Mouse (Mus musculus) forebrain, embryonic 16.5 days (tissue): ENCODE data around the gene Atg4a-ps. TPM values are rescaled to one million over a fixed set of nuclear protein-coding genes. Genes with fewer than 3 reads are reported as not detected.

Source experiments
- ATAC-seq: fragments of 200-750 bp; cut with Nextera tagmentation; 2 replicates; pipeline ENCODE4 v1.8.0; 2017; ENCODE audit warnings: mild to moderate bottlenecking, moderate library complexity
- H3K27ac ChIP-seq: fragments of 300-500 bp; sonication (generic); 2 replicates; pipeline ENCODE4 v1.5.1; 2014; ENCODE audit warnings: low read length, control low read depth
- H3K27me3 ChIP-seq: fragments of 300-500 bp; sonication (generic); replicated peaks from 2 replicates; pipeline ENCODE4 v1.6.1; 2014; ENCODE audit warnings: low read length; ENCODE audit not compliant: control insufficient read depth, insufficient read depth
- H3K36me3 ChIP-seq: fragments of 300-500 bp; sonication (generic); 2 replicates; pipeline ENCODE4 v1.6.1; 2014; ENCODE audit not compliant: control insufficient read depth, insufficient read depth
- H3K4me1 ChIP-seq: fragments of 300-500 bp; sonication (generic); replicated peaks from 2 replicates; pipeline ENCODE4 v1.6.1; 2014; ENCODE audit warnings: low read length; ENCODE audit not compliant: control insufficient read depth, insufficient read depth
- H3K4me2 ChIP-seq: fragments of 300-500 bp; sonication (generic); 2 replicates; pipeline ENCODE4 v1.6.1; 2014; ENCODE audit warnings: mild to moderate bottlenecking, low read length, control low read depth
- H3K4me3 ChIP-seq: fragments of 300-500 bp; sonication (generic); replicated peaks from 2 replicates; pipeline ENCODE4 v1.5.1; 2014; ENCODE audit warnings: mild to moderate bottlenecking, low read length, control low read depth
- H3K9ac ChIP-seq: fragments of 300-500 bp; sonication (generic); replicated peaks from 2 replicates; pipeline ENCODE4 v1.6.1; 2014; ENCODE audit warnings: low read depth, low read length, control low read depth
- H3K9me3 ChIP-seq: fragments of 300-500 bp; sonication (generic); 2 replicates; pipeline ENCODE4 v1.6.1; 2016; ENCODE audit warnings: low read length; ENCODE audit not compliant: control insufficient read depth
- WGBS: fragments of 180-500 bp; shearing (Covaris S2); extraction: QIAGEN DNeasy Blood & Tissue Kit; methylation state at CpG from one replicate; pipeline ENCODE4 v1.1.7; 2014; 5-methylcytosine and 5-hydroxymethylcytosine counted together
- polyA plus RNA-seq: library from polyadenylated mRNA; unstranded; fragments of >200 nt; fragmentation: Nextera tagmentation; extraction: Ambion mirVana; gene quantifications from 2 replicates; pipeline ENCODE4 v1.2.1, GENCODE M21; 2015

Atg4a-ps gene
- polyA plus RNA-seq, 1 experiment from 2014 or later: 0.16 TPM

DNA sequence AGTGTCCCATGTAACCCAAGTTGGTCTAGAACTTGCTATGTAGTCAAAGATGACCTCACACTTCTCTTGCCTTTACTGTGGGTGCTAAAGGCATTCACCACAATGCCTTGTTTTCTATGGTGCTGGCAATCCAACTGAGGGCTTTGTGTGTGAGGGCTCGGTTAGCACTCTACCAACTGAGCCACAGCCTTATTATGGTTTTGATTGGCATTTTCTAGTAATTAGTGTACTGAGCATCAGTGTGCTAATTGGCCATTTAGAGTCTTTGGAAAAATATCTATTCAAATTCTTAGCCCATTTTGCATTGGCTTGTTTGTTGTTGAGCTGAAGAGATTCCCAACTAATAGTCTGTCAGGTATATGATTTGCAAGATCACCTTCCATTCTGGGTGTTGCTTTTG is 8.2 kb downstream of the Atg4a-ps start:
- H3K9ac ChIP-seq: no peak overlapping the region
- H3K36me3 ChIP-seq: no peaks in the 10 kb centered on the region; the same call in 1 of the 2 replicates
- no peaks in the 10 kb centered on the region for H3K9me3 ChIP-seq
- H3K4me2 ChIP-seq: no peak overlapping the region
- no peaks in the 10 kb centered on the region for H3K4me1 ChIP-seq
- no peak overlapping the region for H3K27ac ChIP-seq
- no peak for ATAC-seq
- no peaks in the 10 kb centered on the region for H3K27me3 ChIP-seq
- H3K4me3 ChIP-seq: no peak overlapping the region
- 15% methylated on average over 1 of the region's 1 CpGs for WGBS

DNA sequence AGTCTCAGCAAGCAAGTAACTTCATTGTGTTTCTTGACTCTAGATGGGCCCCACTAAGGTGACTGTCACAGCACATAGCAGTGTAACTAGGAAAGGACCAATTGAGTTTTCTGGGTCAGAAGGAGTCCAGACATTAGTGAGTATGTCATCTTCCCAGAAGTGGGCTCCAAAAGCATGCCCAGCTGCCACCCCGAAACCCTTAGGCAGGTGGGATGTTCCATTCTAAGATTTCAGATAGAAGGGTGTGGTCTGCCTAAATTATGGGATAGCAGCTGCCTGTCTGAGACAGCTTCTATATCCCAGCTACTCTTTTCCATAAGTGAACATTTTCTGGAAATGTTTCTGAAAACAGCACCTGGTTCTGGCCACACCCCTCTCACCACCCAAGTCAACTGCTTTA is 11.6 kb downstream of the Atg4a-ps start:
- no peak overlapping the region for H3K9ac ChIP-seq
- no peak overlapping the region for H3K4me3 ChIP-seq
- H3K36me3 ChIP-seq: no peaks in the 10 kb centered on the region; the same call in 1 of the 2 replicates
- H3K9me3 ChIP-seq: no peaks in the 10 kb centered on the region
- H3K27ac ChIP-seq: no peak overlapping the region
- 85% methylated on average over 1 of the region's 1 CpGs for WGBS
- ATAC-seq: no peak
- no peaks in the 10 kb centered on the region for H3K27me3 ChIP-seq
- H3K4me2 ChIP-seq: no peak overlapping the region
- H3K4me1 ChIP-seq: no peaks in the 10 kb centered on the region

DNA sequence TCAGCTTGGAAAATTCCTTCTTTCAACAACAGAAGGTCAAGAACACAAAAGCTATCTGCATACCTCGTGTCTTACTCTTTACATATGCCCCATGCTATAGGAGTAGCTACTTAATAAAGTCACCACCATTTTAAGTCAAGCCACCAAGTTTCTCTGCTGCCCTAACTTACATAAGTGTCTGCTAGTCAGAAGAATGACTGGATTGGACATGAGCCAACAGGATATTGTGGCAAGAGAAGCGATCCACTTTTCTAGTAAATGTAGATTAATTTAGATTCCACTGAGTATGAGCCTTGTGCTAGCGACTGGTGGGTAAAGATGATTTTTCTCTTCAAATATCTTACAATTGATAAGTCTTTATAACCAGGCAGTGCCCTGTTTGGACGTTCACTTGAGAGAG is 12.0 kb downstream of the Atg4a-ps start:
- WGBS: 80% methylated on average over 4 of the region's 4 CpGs
- Histone ChIP-seq H3K4me2 (no peak overlapping the region), H3K27ac (no peak overlapping the region), H3K36me3 (no peaks in the 10 kb centered on the region; the same call in 1 of the 2 replicates), H3K4me1 (no peaks in the 10 kb centered on the region), H3K9ac (no peak overlapping the region), H3K9me3 (no peaks in the 10 kb centered on the region), H3K27me3 (no peaks in the 10 kb centered on the region), H3K4me3 (no peak overlapping the region)
- ATAC-seq: no peak

DNA sequence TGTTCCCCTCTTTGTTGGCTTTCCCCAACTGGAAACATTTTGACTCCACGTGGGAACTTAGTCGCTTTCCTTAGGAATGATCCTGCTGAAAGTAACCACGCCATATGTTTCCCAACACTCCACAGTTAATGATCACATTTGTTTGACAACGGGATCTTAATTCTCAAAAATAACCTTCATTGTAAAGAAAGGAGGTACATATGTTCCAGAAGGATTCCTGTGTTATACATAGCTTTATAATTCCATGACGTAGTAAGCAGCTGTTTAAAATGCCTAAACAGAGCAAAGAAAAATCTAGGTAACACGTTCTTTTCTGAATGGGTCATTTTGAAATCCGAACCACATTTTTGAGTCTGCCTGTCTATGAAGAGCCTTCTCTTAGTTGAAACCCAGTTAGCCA is 12.7 kb downstream of the Atg4a-ps start:
- WGBS: 82% methylated on average over 7 of the region's 7 CpGs
- no peaks in the 10 kb centered on the region for H3K4me1 ChIP-seq
- H3K4me3 ChIP-seq: no peak overlapping the region
- H3K9ac ChIP-seq: no peak overlapping the region
- H3K36me3 ChIP-seq: no peaks in the 10 kb centered on the region; the same call in 1 of the 2 replicates
- H3K27ac ChIP-seq: no peak overlapping the region
- no peak for ATAC-seq
- no peaks in the 10 kb centered on the region for H3K27me3 ChIP-seq
- no peaks in the 10 kb centered on the region for H3K9me3 ChIP-seq
- H3K4me2 ChIP-seq: no peak overlapping the region

DNA sequence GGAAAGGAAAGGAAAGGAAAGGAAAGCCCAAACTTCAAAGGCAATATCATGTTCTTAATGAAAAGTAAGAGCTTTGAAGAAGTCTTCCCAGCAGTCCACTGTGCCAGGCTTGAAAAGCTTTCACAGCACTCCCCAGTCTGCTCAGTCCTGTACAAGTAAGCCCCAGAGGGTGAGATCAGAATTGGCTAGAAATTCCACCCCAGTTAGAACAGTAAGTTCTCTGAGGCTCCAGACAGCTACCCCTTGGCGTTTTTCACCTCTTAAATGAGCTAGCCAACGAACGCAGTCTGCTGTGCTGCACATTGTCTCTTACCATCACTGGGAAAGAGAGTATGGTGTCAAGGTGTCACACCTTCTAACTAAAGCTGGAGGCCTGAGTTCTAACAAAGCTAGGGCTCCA is 18.2 kb downstream of the Atg4a-ps start:
- Histone ChIP-seq H3K36me3 (no peaks in the 10 kb centered on the region), H3K9ac (no peak overlapping the region), H3K27ac (no peak overlapping the region), H3K4me2 (no peak overlapping the region), H3K4me1 (peaks cover 11% of the 10 kb centered on the region), H3K9me3 (no peaks in the 10 kb centered on the region), H3K4me3 (no peak overlapping the region), H3K27me3 (no peaks in the 10 kb centered on the region)
- 87% methylated on average over 3 of the region's 3 CpGs for WGBS
- no peak for ATAC-seq

DNA sequence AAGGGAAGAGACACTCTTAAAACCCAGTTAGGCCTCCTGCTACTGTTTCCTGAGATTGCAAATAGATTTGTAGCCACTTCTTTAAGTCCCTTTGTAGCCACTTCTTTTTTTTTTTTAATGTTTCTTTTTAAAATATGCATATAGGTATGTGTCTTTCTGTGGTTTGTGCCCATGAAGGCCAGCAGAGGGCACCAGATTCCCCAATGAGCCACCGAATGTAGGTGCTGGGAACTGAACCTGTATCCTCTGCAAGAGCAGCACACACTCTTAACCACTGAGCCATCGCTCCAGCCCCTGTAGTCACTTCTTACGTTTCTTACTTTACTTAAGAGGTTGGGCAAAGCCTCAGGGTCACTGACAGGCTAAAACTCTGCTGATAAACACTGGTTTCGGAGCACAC is 19.4 kb downstream of the Atg4a-ps start:
- Histone ChIP-seq H3K27me3 (no peaks in the 10 kb centered on the region), H3K27ac (no peak overlapping the region), H3K36me3 (no peaks in the 10 kb centered on the region), H3K4me2 (no peak overlapping the region), H3K4me3 (no peak overlapping the region), H3K9ac (no peak overlapping the region), H3K9me3 (no peaks in the 10 kb centered on the region), H3K4me1 (peaks cover 11% of the 10 kb centered on the region)
- WGBS: 96% methylated on average over 4 of the region's 4 CpGs
- ATAC-seq: no peak

DNA sequence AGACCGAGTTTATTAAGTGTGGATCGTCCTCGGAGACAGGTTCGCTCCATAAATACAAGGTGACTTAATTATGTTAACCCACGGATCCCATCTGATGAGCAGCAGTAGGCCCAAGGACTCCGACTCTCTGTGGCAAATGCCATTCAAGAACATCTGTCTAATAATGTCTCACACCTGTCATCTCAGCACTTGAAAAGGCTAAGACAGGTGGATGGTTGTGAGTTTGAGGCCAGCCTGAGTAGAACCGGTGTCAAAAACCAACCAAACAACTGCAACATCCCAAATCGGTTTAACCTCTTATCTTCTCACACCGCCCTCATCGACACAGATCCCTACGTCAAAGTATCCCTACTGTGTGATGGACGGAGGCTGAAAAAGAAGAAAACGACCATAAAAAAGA is 20.7 kb downstream of the Atg4a-ps start:
- no peaks in the 10 kb centered on the region for H3K27me3 ChIP-seq
- WGBS: 75% methylated on average over 13 of the region's 13 CpGs
- no peak for ATAC-seq

DNA sequence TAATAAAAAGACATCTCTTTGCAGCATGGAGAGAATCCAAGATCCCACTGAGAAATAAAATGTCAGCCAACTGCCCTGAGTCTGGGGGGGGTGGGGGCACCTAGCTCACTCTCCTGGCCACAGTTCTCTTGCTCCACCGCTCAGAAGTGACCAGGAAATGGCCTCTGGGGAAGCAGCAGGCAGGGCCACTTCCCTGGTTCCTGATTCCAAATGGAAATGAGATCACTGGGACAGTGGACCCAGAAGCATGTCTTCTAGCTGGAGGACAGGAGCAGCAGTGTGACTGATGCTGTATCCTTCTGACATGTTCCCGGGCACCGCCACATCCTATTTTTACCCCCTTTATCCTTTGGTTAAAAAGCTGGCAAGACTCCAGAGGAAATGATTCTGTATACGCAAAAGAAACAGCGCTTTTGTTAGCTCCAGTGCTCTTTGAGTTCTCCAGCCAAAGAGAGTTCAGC is 21.2 kb downstream of the Atg4a-ps start:
- peaks cover 11% of the 10 kb centered on the region for H3K4me1 ChIP-seq
- peak; percentile 38; the same call in 1 of the 2 replicates for ATAC-seq
- no peak overlapping the region for H3K4me3 ChIP-seq
- no peaks in the 10 kb centered on the region for H3K27me3 ChIP-seq
- no peak overlapping the region for H3K9ac ChIP-seq
- no peak overlapping the region for H3K27ac ChIP-seq
- no peaks in the 10 kb centered on the region for H3K36me3 ChIP-seq
- no peaks in the 10 kb centered on the region for H3K9me3 ChIP-seq
- H3K4me2 ChIP-seq: no peak overlapping the region
- WGBS: 20% methylated on average over 5 of the region's 5 CpGs

More for the DNA sequence above, 20.7 kb downstream of the Atg4a-ps start:
- H3K36me3 ChIP-seq: no peaks in the 10 kb centered on the region
- no peaks in the 10 kb centered on the region for H3K9me3 ChIP-seq
- H3K4me2 ChIP-seq: no peak overlapping the region
- H3K9ac ChIP-seq: no peak overlapping the region
- no peak overlapping the region for H3K4me3 ChIP-seq
- H3K27ac ChIP-seq: no peak overlapping the region
- peaks cover 11% of the 10 kb centered on the region for H3K4me1 ChIP-seq

DNA sequence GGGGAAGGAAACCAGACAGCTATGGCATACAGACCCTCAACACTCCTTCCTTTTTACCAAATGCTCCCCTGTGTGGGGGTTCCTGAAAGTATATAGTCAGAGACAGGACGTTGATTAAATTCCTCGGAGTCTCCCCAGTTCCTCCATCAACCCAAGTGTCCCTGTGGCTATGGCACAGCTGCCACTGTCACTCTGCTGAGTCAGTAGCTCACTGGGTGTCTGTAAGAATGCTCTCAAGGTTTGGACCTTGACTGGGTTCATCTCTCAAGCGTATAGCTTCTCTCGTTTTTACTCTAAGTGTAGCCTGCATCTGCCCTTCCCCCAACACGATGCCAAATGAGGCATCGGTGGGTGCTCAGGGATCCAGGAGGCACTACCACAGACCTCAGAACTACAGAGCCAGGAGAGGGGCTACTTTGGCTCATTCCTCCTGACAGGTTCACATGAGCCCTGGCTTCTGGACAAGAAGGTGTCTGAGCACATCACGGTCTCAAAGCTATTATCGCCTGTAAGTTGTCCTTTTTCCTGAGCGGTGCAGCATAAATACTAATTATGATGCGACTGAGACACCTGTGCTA is 21.9 kb downstream of the Atg4a-ps start:
- Histone ChIP-seq H3K9me3 (no peaks in the 10 kb centered on the region), H3K36me3 (no peaks in the 10 kb centered on the region), H3K4me3 (no peak overlapping the region), H3K4me2 (no peak overlapping the region), H3K27ac (no peak overlapping the region), H3K9ac (no peak overlapping the region), H3K4me1 (peaks cover 11% of the 10 kb centered on the region), H3K27me3 (no peaks in the 10 kb centered on the region)
- WGBS: 79% methylated on average over 10 of the region's 10 CpGs
- ATAC-seq: no peak

DNA sequence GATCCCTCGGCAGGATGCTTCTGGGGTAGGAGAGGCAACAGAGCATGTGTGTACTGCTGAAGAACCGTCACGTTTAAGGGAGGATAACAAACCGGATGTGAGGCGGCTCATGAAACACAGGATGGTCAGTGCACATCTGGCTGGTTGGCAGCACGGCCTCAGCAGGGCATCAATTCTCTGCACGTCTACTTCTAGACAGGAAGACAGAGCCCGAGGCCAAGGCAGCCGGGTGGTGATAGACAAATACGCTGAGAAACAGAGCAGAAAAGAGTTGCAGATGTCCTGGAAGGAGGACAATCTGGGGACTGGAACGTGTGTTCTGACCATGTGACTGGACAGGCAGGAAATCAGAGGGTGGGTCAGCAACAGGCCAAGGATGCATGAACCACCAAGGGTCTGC is 25.8 kb downstream of the Atg4a-ps start:
- ATAC-seq: no peak
- WGBS: 83% methylated on average over 11 of the region's 11 CpGs
- H3K4me2 ChIP-seq: no peak overlapping the region

More for the DNA sequence above, 25.8 kb downstream of the Atg4a-ps start:
- Histone ChIP-seq H3K4me1 (peaks cover 11% of the 10 kb centered on the region), H3K36me3 (no peaks in the 10 kb centered on the region), H3K27ac (no peak overlapping the region), H3K4me3 (no peak overlapping the region), H3K9me3 (no peaks in the 10 kb centered on the region), H3K9ac (no peak overlapping the region), H3K27me3 (no peaks in the 10 kb centered on the region)
